9 mouse cellular contexts compared by ENCODE assay signal in genomic region chr9:75221420-75222287, GRCm38 (mm10). TPM values are rescaled to one million over a fixed set of nuclear protein-coding genes. Genes with fewer than 3 reads are reported as not detected.
DNase-seq lines count a peak whose midpoint lies in the region; ATAC-seq lines count a peak whose summit lies in the region.
"Had no signal": no experiment of that assay in that cellular context is flagged by ENCODE, and none has a peak within 500 bp of the region (broad histone marks: within the 10 kb centered on the region; RNA-seq: fewer than 3 reads in every experiment).

No protein-coding gene starts in this region.

- no peaks in the 10 kb centered on the region for H3K9me3 ChIP-seq in embryonic facial prominence, embryonic 11.5 days (replicated peaks; ENCODE audit: control insufficient read depth, low read length)
- no peaks in the 10 kb centered on the region for H3K9me3 ChIP-seq in embryonic facial prominence, embryonic 10.5 days
- no peaks in the 10 kb centered on the region for H3K9me3 ChIP-seq in intestine, embryonic 16.5 days (ENCODE audit: control insufficient read depth, low read length)
- H3K9me3 ChIP-seq in midbrain, embryonic 11.5 days (ENCODE audit: control insufficient read depth, low read length), result no peaks in the 10 kb centered on the region
- H3K9me3 ChIP-seq: limb, embryonic 12.5 days had no signal

- no peaks in the 10 kb centered on the region for H3K36me3 ChIP-seq in embryonic facial prominence, embryonic 11.5 days (replicated peaks; ENCODE audit: control insufficient read depth, insufficient read depth, low read depth, low read length)
- peaks cover 29% of the 10 kb centered on the region for H3K36me3 ChIP-seq in embryonic facial prominence, embryonic 10.5 days (replicated peaks)
- H3K36me3 ChIP-seq in intestine, embryonic 16.5 days (ENCODE audit: control insufficient read depth, insufficient read depth, low read length), result no peaks in the 10 kb centered on the region
- H3K36me3 ChIP-seq in midbrain, embryonic 11.5 days (ENCODE audit: control insufficient read depth, insufficient read depth, low read length), result peaks cover 8% of the 10 kb centered on the region

- H3K4me3 ChIP-seq in embryonic facial prominence, embryonic 11.5 days (ENCODE audit: low read depth, low read length), result no peak overlapping the region
- no peak overlapping the region for H3K4me3 ChIP-seq in embryonic facial prominence, embryonic 10.5 days
- H3K4me3 ChIP-seq in intestine, embryonic 16.5 days (ENCODE audit: low read length), result no peak overlapping the region
- no peak overlapping the region for H3K4me3 ChIP-seq in midbrain, embryonic 11.5 days (ENCODE audit: low read depth, low read length)
- H3K4me3 ChIP-seq: limb, embryonic 12.5 days had no signal

- 73% methylated on average over 10 of the region's 10 CpGs for WGBS in embryonic facial prominence, embryonic 11.5 days
- 68% methylated on average over 10 of the region's 10 CpGs for WGBS in embryonic facial prominence, embryonic 10.5 days
- 62% methylated on average over 10 of the region's 10 CpGs for WGBS in intestine, embryonic 16.5 days
- 65% methylated on average over 10 of the region's 10 CpGs for WGBS in midbrain, embryonic 11.5 days

- intact Hi-C loops in left cerebral cortex, postnatal 4 days (cut with DNase I), result no loop called here

- peak; percentile 52; the same call in 1 of the 2 replicates for ATAC-seq in embryonic facial prominence, embryonic 11.5 days (replicated peaks; ENCODE audit: insufficient number of reproducible peaks, low FRiP score, low TSS enrichment, low read depth)
- ATAC-seq in intestine, embryonic 16.5 days, result peak; percentile 81
- ATAC-seq in midbrain, embryonic 11.5 days (ENCODE audit: low FRiP score), result peak; percentile 50; the same call in 1 of the 2 replicates

- H3K4me2 ChIP-seq in embryonic facial prominence, embryonic 11.5 days (ENCODE audit: low read depth, low read length), result no peak overlapping the region
- H3K4me2 ChIP-seq in intestine, embryonic 16.5 days (ENCODE audit: low read depth, low read length), result no peak overlapping the region
- H3K4me2 ChIP-seq in midbrain, embryonic 11.5 days, result no peak overlapping the region
- H3K4me2 ChIP-seq: limb, embryonic 12.5 days had no signal

- no peak for DNase-seq in embryonic facial prominence, embryonic 11.5 days (ENCODE audit: low spot score)
- no peak for DNase-seq in embryonic facial prominence, embryonic 10.5 days (ENCODE audit: low spot score)
- DNase-seq in urinary bladder, postnatal 14 days (ENCODE audit: low spot score), result peak; percentile 24
- no peak for DNase-seq in urinary bladder, postnatal 10 days (ENCODE audit: low spot score)
- DNase-seq in midbrain, embryonic 11.5 days (ENCODE audit: low spot score, missing footprints), result no peak
- no peak for DNase-seq in left cerebral cortex, postnatal 4 days
- no peak for DNase-seq in urinary bladder, postnatal 4 days (ENCODE audit: low spot score in 2 of 2)

- no peaks in the 10 kb centered on the region for H3K4me1 ChIP-seq in embryonic facial prominence, embryonic 11.5 days (ENCODE audit: control insufficient read depth, insufficient read depth, low read length)
- H3K4me1 ChIP-seq in embryonic facial prominence, embryonic 10.5 days, result peaks cover 6% of the 10 kb centered on the region; the same call in 1 of the 2 replicates
- no peaks in the 10 kb centered on the region for H3K4me1 ChIP-seq in intestine, embryonic 16.5 days (ENCODE audit: control insufficient read depth, insufficient read depth, low read length)
- H3K4me1 ChIP-seq in midbrain, embryonic 11.5 days (ENCODE audit: control insufficient read depth, insufficient read depth, low read length), result peaks cover 3% of the 10 kb centered on the region

- H3K27ac ChIP-seq in embryonic facial prominence, embryonic 11.5 days (replicated peaks; ENCODE audit: low read depth, low read length), result no peak overlapping the region
- no peak overlapping the region; the same call in 1 of the 2 replicates for H3K27ac ChIP-seq in embryonic facial prominence, embryonic 10.5 days (replicated peaks)
- H3K27ac ChIP-seq in intestine, embryonic 16.5 days (ENCODE audit: low read length), result no peak overlapping the region
- no peak overlapping the region for H3K27ac ChIP-seq in midbrain, embryonic 11.5 days (ENCODE audit: low read depth, low read length)
- H3K27ac ChIP-seq: limb, embryonic 12.5 days had no signal

- H3K9ac ChIP-seq in embryonic facial prominence, embryonic 11.5 days (replicated peaks; ENCODE audit: low read length), result no peak overlapping the region
- no peak overlapping the region for H3K9ac ChIP-seq in intestine, embryonic 16.5 days (ENCODE audit: low read depth, low read length)
- H3K9ac ChIP-seq in midbrain, embryonic 11.5 days (ENCODE audit: low read length), result no peak overlapping the region; the same call in 1 of the 2 replicates
- H3K9ac ChIP-seq: limb, embryonic 12.5 days had no signal

- H3K27me3 ChIP-seq in embryonic facial prominence, embryonic 11.5 days (ENCODE audit: control insufficient read depth, insufficient read depth, low read length), result no peaks in the 10 kb centered on the region
- no peaks in the 10 kb centered on the region for H3K27me3 ChIP-seq in embryonic facial prominence, embryonic 10.5 days (replicated peaks; ENCODE audit: low read depth, poor library complexity, severe bottlenecking)
- no peaks in the 10 kb centered on the region for H3K27me3 ChIP-seq in intestine, embryonic 16.5 days (replicated peaks; ENCODE audit: control insufficient read depth, insufficient read depth, low read length)
- H3K27me3 ChIP-seq in midbrain, embryonic 11.5 days (ENCODE audit: control insufficient read depth, insufficient read depth, low read length), result no peaks in the 10 kb centered on the region
- H3K27me3 ChIP-seq: limb, embryonic 12.5 days had no signal

RNA-seq across cellular contexts. Expression of gene Myo5c, which starts 10.2 kb away (rescaled TPM):
- polyA plus RNA-seq in embryonic facial prominence, embryonic 11.5 days (2014; fragmentation: Nextera tagmentation; extraction: Ambion mirVana), result 0.85 and 1.0 TPM in 2 replicates
- 1.2 and 1.3 TPM in 2 replicates for polyA plus RNA-seq in embryonic facial prominence, embryonic 10.5 days (2016; fragmentation: Nextera tagmentation; extraction: Ambion mirVana)
- 4.4 and 5.0 TPM in 2 replicates for polyA plus RNA-seq in intestine, embryonic 16.5 days (2015; fragmentation: Nextera tagmentation; extraction: Ambion mirVana)
- polyA plus RNA-seq in midbrain, embryonic 11.5 days (2014; fragmentation: Nextera tagmentation; extraction: Ambion mirVana), result 0.40 and 0.56 TPM in 2 replicates
- under 1 TPM; 0.14 to 0.32 TPM for total RNA-seq in left cerebral cortex, postnatal 4 days (2021)
